Mouse (Mus musculus): Measurements from ENCODE around the gene Fh1. TPM values are rescaled to one million over a fixed set of nuclear protein-coding genes. Genes with fewer than 3 reads are reported as not detected.
A peak's percentile ranks its signal among the peaks of the same experiment; 100 is the strongest.

Fh1 gene
- total and polyA plus RNA-seq, 3 experiments, result 100 to 122 (median 113) TPM

- no peak overlapping the region for H3K9ac ChIP-seq (ENCODE audit: insufficient read depth, low read depth)
- no peak overlapping the region for H3K27ac ChIP-seq (ENCODE audit: insufficient read depth, low read depth)
- no peaks in the 10 kb centered on the region for H3K27me3 ChIP-seq (replicated peaks)
- H3K4me2 ChIP-seq (ENCODE audit: insufficient read depth, low read depth, poor library complexity, severe bottlenecking), result no peak overlapping the region
- DNase-seq (ENCODE audit: extremely low read depth), result no peak
- in situ Hi-C loops (cut with MboI; ENCODE audit: low pct_ligation_motif_present, low pct_unique_long_range_greater_than_20kb, low sequenced_read_pairs) (no loop called here), dilution Hi-C loops (cut with MboI; ENCODE audit: extremely low pct_ligation_motif_present, extremely low pct_unique_long_range_greater_than_20kb, low sequenced_read_pairs) (no loop called here)
- no peak overlapping the region for H3K4me3 ChIP-seq (replicated peaks in 1 of 3; ENCODE audit: low read depth in 2 of 3, low read length in 2 of 3, poor library complexity in 1 of 3)
- H3K4me1 ChIP-seq (ENCODE audit: control insufficient read depth in 1 of 2, insufficient read depth in 2 of 2), result no peaks in the 10 kb centered on the region
- TF ChIP-seq GABPA (IDR thresholded peaks at IDR 0.05; ENCODE audit: insufficient replicate concordance, low read depth, low read length) (no peak), ZKSCAN1 (IDR thresholded peaks at IDR 0.05; ENCODE audit: borderline replicate concordance, low read depth, low read length) (no peak), MEF2A (IDR thresholded peaks at IDR 0.05; ENCODE audit: borderline replicate concordance, low read depth, low read length) (no peak), RAD21 (IDR thresholded peaks at IDR 0.05; ENCODE audit: low read depth, low read length) (peak; percentile 12), CHD2 (IDR thresholded peaks at IDR 0.05; ENCODE audit: low read length) (no peak), MYC (IDR thresholded peaks at IDR 0.05; ENCODE audit: low read depth, low read length) (no peak), PAX5 (IDR thresholded peaks at IDR 0.05; ENCODE audit: low read length) (no peak), CHD1 (IDR thresholded peaks at IDR 0.05; ENCODE audit: low read depth, low read length) (no peak), MAZ (IDR thresholded peaks at IDR 0.05; ENCODE audit: low read depth, low read length) (no peak), CTCF (conservative IDR thresholded peaks at IDR 0.05 in 1 of 2, IDR thresholded peaks at IDR 0.05 in 1 of 2; ENCODE audit: low read depth in 2 of 2, low read length in 2 of 2) (peak in 1 of 2 experiments; percentile 1; a peak in 1 of 4 replicates), ETS1 (conservative IDR thresholded peaks at IDR 0.05; ENCODE audit: low read depth, low read length) (no peak), TCF12 (IDR thresholded peaks at IDR 0.05; ENCODE audit: low read depth, low read length) (no peak), SIN3A (IDR thresholded peaks at IDR 0.05; ENCODE audit: low read length) (no peak)
- H3K79me2 ChIP-seq (replicated peaks; ENCODE audit: control insufficient read depth, extremely low read depth, insufficient read depth, poor library complexity, severe bottlenecking), result no peaks in the 10 kb centered on the region
- no peaks in the 10 kb centered on the region for H3K36me3 ChIP-seq (replicated peaks in 1 of 2; ENCODE audit: control insufficient read depth in 1 of 2, insufficient read depth in 1 of 2, low read length in 1 of 2)
- no peaks in the 10 kb centered on the region for H3K9me3 ChIP-seq (replicated peaks; ENCODE audit: low read length)
Measured at GRCm38 (mm10) chr1:175582799-175583198, 42.6 kb downstream of the Fh1 start.

- Histone ChIP-seq H3K79me2 (replicated peaks; ENCODE audit: control insufficient read depth, extremely low read depth, insufficient read depth, poor library complexity, severe bottlenecking) (no peaks in the 10 kb centered on the region), H3K27me3 (replicated peaks) (no peaks in the 10 kb centered on the region), H3K4me2 (ENCODE audit: insufficient read depth, low read depth, poor library complexity, severe bottlenecking) (no peak overlapping the region), H3K27ac (ENCODE audit: insufficient read depth, low read depth) (no peak overlapping the region), H3K9ac (ENCODE audit: insufficient read depth, low read depth) (no peak overlapping the region), H3K36me3 (replicated peaks in 1 of 2; ENCODE audit: control insufficient read depth in 1 of 2, insufficient read depth in 1 of 2, low read length in 1 of 2) (no peaks in the 10 kb centered on the region), H3K9me3 (replicated peaks; ENCODE audit: low read length) (no peaks in the 10 kb centered on the region), H3K4me1 (ENCODE audit: control insufficient read depth in 1 of 2, insufficient read depth in 2 of 2) (no peaks in the 10 kb centered on the region), H3K4me3 (replicated peaks in 1 of 3; ENCODE audit: low read depth in 2 of 3, low read length in 2 of 3, poor library complexity in 1 of 3) (no peak overlapping the region)
- dilution Hi-C loops (cut with MboI; ENCODE audit: extremely low pct_ligation_motif_present, extremely low pct_unique_long_range_greater_than_20kb, low sequenced_read_pairs) (no loop called here), in situ Hi-C loops (cut with MboI; ENCODE audit: low pct_ligation_motif_present, low pct_unique_long_range_greater_than_20kb, low sequenced_read_pairs) (no loop called here)
- no peak for DNase-seq (ENCODE audit: extremely low read depth)
- TF ChIP-seq ZMIZ1 (IDR thresholded peaks at IDR 0.05; ENCODE audit: low read depth, low read length) (no peak), NRF1 (IDR thresholded peaks at IDR 0.05; ENCODE audit: low read depth, low read length) (no peak), UBTF (IDR thresholded peaks at IDR 0.05; ENCODE audit: low read depth, low read length) (no peak), PAX5 (IDR thresholded peaks at IDR 0.05; ENCODE audit: low read length) (no peak), KAT2A (IDR thresholded peaks at IDR 0.05; ENCODE audit: insufficient replicate concordance, low read length) (no peak), CHD2 (IDR thresholded peaks at IDR 0.05; ENCODE audit: low read length) (no peak), JUND (conservative IDR thresholded peaks at IDR 0.05; ENCODE audit: low read depth, low read length) (no peak), TCF12 (IDR thresholded peaks at IDR 0.05; ENCODE audit: low read depth, low read length) (no peak)
Measured at GRCm38 (mm10) chr1:175580346-175580745, 45.1 kb downstream of the Fh1 start.

Measured in CH12.LX (cell line).